Mouse (Mus musculus) lung, adult 2 months (tissue): ENCODE data around the gene Nop10.

Experiments used
- CTCF ChIP-seq: fragments of 200-500 bp; IDR thresholded peaks from 2 replicates; pipeline ENCODE4 v1.5.1; 2011; ENCODE audit warnings: mild to moderate bottlenecking, low read length, control low read depth; ENCODE audit not compliant: insufficient read depth
- POLR2A ChIP-seq: fragments of 200-500 bp; IDR thresholded peaks from 2 replicates; pipeline ENCODE4 v1.6.1; 2011; ENCODE audit warnings: low read depth, mild to moderate bottlenecking, control low read depth, low read length, borderline replicate concordance; ENCODE audit errors: extremely low read depth

DNA sequence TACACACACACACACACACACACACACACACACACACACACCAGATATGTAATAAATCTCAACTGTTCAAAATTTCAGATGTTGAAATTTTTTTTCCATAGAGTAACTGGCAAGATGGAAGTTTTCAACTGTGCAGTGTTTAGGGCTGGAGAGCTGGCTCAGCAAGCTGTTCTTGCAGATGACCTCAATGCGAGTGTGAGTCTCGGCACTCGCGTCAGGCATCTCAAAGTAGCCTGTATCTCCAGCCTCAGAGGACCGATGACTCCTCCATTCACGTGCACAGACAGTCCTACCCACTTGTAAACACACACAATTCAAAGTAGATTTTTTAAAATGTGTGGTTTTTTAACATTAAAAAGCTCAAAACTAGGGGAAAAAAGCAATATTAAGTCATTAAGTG is 11.7 kb downstream of the Nop10 start:
- TF ChIP-seq POLR2A (no peak), CTCF (no peak)
